Mouse (Mus musculus): ENCODE data around the gene Samhd1. TPM values are rescaled to one million over a fixed set of nuclear protein-coding genes. Genes with fewer than 3 reads are reported as not detected.

Gene Samhd1
- polyA plus RNA-seq, 1 experiment from 2014 or later = 32.7 TPM

DNA sequence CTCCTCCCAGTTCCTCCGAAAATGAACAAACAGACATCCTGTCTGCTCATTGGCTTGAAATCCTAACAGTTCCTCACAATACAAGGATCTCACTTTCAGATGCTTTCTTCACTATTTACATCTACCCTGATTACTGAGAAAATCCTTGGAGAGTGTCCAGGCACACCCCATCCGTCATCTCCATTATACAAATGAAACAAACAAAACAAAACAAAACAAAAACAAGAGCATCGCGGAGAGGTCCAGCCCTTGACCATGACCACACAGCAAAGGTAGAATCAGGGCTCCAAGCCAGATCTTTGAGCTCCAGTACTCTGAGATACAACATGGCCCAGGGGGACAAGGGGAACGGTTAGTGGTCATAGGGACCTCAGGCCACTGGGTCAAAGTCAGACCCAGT, 60.3 kb downstream of the Samhd1 start:
- H3K27ac ChIP-seq (ENCODE audit: low read depth, low read length) = no peak overlapping the region
- H3K4me3 ChIP-seq (ENCODE audit: low read length) = no peak overlapping the region
- H3K9me3 ChIP-seq (ENCODE audit: control insufficient read depth, low read length) = no peaks in the 10 kb centered on the region
- H3K27me3 ChIP-seq (ENCODE audit: control insufficient read depth, insufficient read depth, low read length) = no peaks in the 10 kb centered on the region
- H3K4me2 ChIP-seq (replicated peaks; ENCODE audit: low read depth, low read length) = no peak overlapping the region; the same call in 1 of the 2 replicates
- 64% methylated on average over 5 of the region's 5 CpGs for WGBS
- peaks cover 22% of the 10 kb centered on the region; the same call in 1 of the 2 replicates for H3K36me3 ChIP-seq (ENCODE audit: control insufficient read depth, insufficient read depth, low read length)
- no peak for ATAC-seq (ENCODE audit: low FRiP score, low TSS enrichment)
- H3K9ac ChIP-seq (ENCODE audit: low read depth, low read length) = no peak overlapping the region
- H3K4me1 ChIP-seq (ENCODE audit: control insufficient read depth, insufficient read depth, low read length) = peaks cover 62% of the 10 kb centered on the region

DNA sequence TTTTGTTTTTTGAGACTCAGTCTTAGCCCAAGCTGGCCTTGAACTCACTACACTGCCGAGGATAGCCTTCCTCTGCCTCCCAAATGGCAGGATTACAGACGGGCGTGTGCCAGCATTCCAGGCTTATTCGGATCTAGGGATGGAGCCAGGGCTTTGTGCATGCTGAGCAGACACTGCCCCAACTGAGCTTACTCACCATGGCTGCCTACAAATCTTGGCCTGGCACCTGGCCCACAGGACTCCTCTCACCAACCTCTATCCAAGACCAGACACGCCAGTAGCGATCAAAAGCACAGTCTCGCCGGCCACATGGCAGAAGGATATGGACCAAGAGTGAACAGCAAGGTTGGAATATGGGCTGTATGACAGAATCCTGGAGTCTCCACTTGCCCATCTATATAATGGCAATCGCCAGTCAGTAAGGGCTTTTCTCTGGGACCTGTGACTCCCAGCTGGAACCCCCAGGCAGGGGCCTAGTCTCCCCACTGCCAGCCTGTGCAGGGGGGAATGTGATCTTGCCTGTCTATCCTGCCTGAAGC, 60.8 kb downstream of the Samhd1 start:
- no peak for ATAC-seq (ENCODE audit: low FRiP score, low TSS enrichment)
- H3K4me3 ChIP-seq (ENCODE audit: low read length) = no peak overlapping the region
- H3K36me3 ChIP-seq (ENCODE audit: control insufficient read depth, insufficient read depth, low read length) = peaks cover 22% of the 10 kb centered on the region; the same call in 1 of the 2 replicates
- H3K4me2 ChIP-seq (replicated peaks; ENCODE audit: low read depth, low read length) = no peak overlapping the region
- H3K9me3 ChIP-seq (ENCODE audit: control insufficient read depth, low read length) = no peaks in the 10 kb centered on the region
- 87% methylated on average over 9 of the region's 9 CpGs for whole genome bisulfite sequencing
- H3K27me3 ChIP-seq (ENCODE audit: control insufficient read depth, insufficient read depth, low read length) = no peaks in the 10 kb centered on the region
- no peak overlapping the region for H3K9ac ChIP-seq (ENCODE audit: low read depth, low read length)
- no peak overlapping the region for H3K27ac ChIP-seq (ENCODE audit: low read depth, low read length)
- peaks cover 64% of the 10 kb centered on the region for H3K4me1 ChIP-seq (ENCODE audit: control insufficient read depth, insufficient read depth, low read length)

DNA sequence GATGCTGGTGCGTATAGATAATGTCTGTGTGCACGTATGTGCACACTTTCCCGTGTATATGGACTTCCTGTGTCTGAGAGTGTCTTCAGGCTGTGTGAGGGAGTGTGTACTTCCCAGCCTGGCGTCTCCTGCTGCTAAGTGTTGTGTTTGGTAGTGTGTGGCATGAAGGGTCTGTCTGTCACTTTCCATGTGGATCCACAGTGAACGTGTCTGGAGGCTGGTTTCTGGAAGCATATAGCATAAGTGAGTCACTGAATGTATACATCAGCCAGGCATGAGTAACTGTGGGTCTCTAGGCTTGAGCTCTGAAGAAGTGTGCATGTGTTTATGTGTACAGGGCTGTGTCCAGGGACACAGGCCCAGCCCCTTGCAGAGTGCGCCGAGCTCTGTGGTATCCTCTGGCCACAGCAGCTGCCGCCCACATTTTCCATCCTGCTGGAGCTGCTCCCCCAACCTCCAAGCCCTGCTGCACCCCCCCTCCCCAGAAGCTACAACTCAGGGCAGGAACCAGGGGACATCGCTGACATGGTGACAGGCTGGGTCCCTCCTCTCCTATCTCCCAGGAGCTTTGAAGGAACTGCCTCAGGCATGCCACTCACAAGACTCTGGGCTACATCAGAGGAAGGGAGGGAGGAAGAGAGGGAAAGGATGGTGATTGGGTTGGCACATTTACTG, 61.5 kb downstream of the Samhd1 start:
- no peaks in the 10 kb centered on the region for H3K27me3 ChIP-seq (ENCODE audit: control insufficient read depth, insufficient read depth, low read length)
- H3K27ac ChIP-seq (ENCODE audit: low read depth, low read length) = no peak overlapping the region
- 80% methylated on average over 9 of the region's 9 CpGs for WGBS
- H3K4me3 ChIP-seq (ENCODE audit: low read length) = no peak overlapping the region
- H3K9ac ChIP-seq (ENCODE audit: low read depth, low read length) = no peak overlapping the region
- no peak for ATAC-seq (ENCODE audit: low FRiP score, low TSS enrichment)
- no peak overlapping the region for H3K4me2 ChIP-seq (replicated peaks; ENCODE audit: low read depth, low read length)
- no peaks in the 10 kb centered on the region for H3K9me3 ChIP-seq (ENCODE audit: control insufficient read depth, low read length)
- H3K4me1 ChIP-seq (ENCODE audit: control insufficient read depth, insufficient read depth, low read length) = peaks cover 71% of the 10 kb centered on the region
- peaks cover 22% of the 10 kb centered on the region; the same call in 1 of the 2 replicates for H3K36me3 ChIP-seq (ENCODE audit: control insufficient read depth, insufficient read depth, low read length)

DNA sequence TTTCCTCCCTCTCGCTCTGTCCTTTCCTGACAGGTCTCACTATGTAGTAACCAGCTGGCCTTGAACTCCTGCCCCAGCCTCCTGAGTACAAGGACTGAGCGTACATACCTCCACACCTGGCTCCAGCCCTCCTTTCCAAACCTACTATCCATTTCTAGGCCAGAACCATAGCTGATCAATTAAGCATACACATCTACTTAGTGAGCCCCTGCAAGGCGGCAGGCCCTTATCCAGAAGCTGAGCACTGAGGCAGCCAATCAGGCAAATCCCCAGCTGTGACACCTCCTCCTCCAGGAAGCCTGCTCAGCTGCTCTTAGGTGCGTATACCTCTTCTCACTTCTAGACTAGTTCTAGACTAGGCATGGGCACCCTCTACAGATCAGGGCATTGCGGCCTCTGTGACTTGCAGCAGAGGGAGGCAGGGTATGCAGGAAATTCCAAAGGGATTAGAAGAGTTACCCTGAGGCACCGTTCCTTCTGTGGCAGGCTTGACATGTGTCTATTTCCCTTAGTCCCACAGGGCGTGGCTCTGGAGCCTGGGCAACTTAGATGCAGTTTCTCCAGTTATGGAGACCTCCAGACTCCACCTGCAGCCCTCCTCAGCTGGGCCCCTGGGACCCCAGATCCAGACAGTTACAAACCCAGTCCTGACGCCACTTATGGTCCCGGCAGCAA, 62.6 kb downstream of the Samhd1 start:
- ATAC-seq (ENCODE audit: low FRiP score, low TSS enrichment) = no peak
- H3K36me3 ChIP-seq (ENCODE audit: control insufficient read depth, insufficient read depth, low read length) = peaks cover 22% of the 10 kb centered on the region; the same call in 1 of the 2 replicates
- no peaks in the 10 kb centered on the region for H3K27me3 ChIP-seq (ENCODE audit: control insufficient read depth, insufficient read depth, low read length)
- peaks cover 71% of the 10 kb centered on the region for H3K4me1 ChIP-seq (ENCODE audit: control insufficient read depth, insufficient read depth, low read length)
- 77% methylated on average over 9 of the region's 9 CpGs for WGBS
- no peak overlapping the region for H3K27ac ChIP-seq (ENCODE audit: low read depth, low read length)
- H3K9ac ChIP-seq (ENCODE audit: low read depth, low read length) = no peak overlapping the region
- no peaks in the 10 kb centered on the region for H3K9me3 ChIP-seq (ENCODE audit: control insufficient read depth, low read length)
- no peak overlapping the region for H3K4me2 ChIP-seq (replicated peaks; ENCODE audit: low read depth, low read length)
- no peak overlapping the region for H3K4me3 ChIP-seq (ENCODE audit: low read length)

DNA sequence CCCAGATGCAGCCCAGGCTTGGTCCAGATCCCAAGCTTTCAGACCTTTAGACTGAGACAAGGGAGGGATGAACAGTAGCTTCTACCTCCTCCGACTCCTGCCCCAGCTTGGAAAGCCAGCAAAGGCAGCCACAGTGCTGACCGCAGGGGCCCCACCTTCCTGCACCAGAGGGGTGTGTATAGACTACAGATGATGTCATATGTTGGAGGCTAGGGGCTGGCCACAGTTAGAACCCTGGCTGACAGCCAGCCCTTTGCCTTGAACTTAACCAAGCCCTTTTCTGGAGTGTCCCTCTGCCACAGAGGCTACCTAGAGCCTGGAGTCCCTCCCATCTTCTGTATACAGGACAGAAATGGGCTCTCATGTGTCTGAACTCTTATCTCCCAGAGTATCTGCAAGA, 63.5 kb downstream of the Samhd1 start:
- Histone ChIP-seq H3K4me3 (ENCODE audit: low read length) (no peak overlapping the region), H3K4me1 (ENCODE audit: control insufficient read depth, insufficient read depth, low read length) (peaks cover 66% of the 10 kb centered on the region), H3K9me3 (ENCODE audit: control insufficient read depth, low read length) (no peaks in the 10 kb centered on the region), H3K27me3 (ENCODE audit: control insufficient read depth, insufficient read depth, low read length) (no peaks in the 10 kb centered on the region), H3K9ac (ENCODE audit: low read depth, low read length) (no peak overlapping the region; the same call in 1 of the 2 replicates), H3K27ac (ENCODE audit: low read depth, low read length) (0 out of 2 replicates have a peak overlapping the region, but pooled peaks have one; percentile 18), H3K4me2 (replicated peaks; ENCODE audit: low read depth, low read length) (no peak overlapping the region; the same call in 1 of the 2 replicates), H3K36me3 (ENCODE audit: control insufficient read depth, insufficient read depth, low read length) (peaks cover 20% of the 10 kb centered on the region; the same call in 1 of the 2 replicates)
- ATAC-seq (ENCODE audit: low FRiP score, low TSS enrichment) = peak; percentile 40
- WGBS = 65% methylated on average over 2 of the region's 2 CpGs

DNA sequence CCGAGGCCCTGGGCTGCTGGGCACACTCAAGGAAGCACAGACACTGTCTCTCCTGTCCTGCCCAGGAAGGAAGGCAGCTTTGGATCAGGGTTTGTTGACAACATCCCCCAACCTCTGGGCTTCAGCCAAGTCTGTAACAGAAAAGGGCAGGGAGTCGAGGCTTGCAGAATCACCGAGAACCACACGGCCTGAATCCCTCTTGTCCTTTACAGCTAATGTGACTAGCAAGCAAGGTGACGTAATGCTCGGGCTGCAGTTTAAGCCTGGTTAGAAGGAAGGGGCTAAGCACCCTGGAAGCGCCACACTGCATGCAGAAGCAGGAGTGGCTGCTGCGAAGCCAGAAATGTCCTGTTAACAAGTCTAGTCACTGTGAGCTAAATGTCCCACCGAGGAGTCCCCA, 64.7 kb downstream of the Samhd1 start:
- no peak overlapping the region for H3K4me2 ChIP-seq (replicated peaks; ENCODE audit: low read depth, low read length)
- whole genome bisulfite sequencing = 52% methylated on average over 9 of the region's 9 CpGs

DNA sequence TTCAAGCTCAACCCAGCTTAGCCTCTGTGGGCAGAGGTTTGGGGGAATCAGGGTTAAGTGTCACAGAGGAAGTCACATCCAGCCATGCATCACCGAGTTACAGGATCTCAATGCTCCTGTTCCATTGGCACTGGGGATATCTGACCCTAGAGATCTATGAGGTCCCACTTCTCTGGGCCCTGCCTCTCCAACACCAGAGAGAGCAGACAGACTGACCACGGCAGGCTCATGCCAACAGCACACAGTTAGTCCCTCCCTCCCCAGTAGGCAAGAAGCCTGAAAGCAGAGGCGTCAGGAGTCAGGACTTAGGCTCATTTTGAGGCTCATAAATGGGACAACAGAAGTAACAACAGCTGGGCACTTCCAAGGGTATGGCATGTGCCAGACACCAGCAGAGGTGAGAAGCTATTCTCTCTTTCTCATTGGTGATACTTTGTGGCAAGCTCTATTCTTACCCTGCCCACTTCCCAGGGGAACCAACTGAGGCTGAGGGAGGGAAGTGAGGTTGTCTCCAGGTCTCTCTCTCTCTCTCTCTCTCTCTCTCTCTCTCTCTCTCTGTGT, 65.2 kb downstream of the Samhd1 start:
- Histone ChIP-seq H3K9me3 (ENCODE audit: control insufficient read depth, low read length) (no peaks in the 10 kb centered on the region), H3K4me1 (ENCODE audit: control insufficient read depth, insufficient read depth, low read length) (peaks cover 62% of the 10 kb centered on the region), H3K27ac (ENCODE audit: low read depth, low read length) (peak overlapping the region; percentile 45; the same call in 1 of the 2 replicates), H3K4me2 (replicated peaks; ENCODE audit: low read depth, low read length) (no peak overlapping the region), H3K27me3 (ENCODE audit: control insufficient read depth, insufficient read depth, low read length) (no peaks in the 10 kb centered on the region), H3K4me3 (ENCODE audit: low read length) (no peak overlapping the region), H3K9ac (ENCODE audit: low read depth, low read length) (peak overlapping the region; percentile 5; the same call in 1 of the 2 replicates), H3K36me3 (ENCODE audit: control insufficient read depth, insufficient read depth, low read length) (peaks cover 13% of the 10 kb centered on the region; the same call in 1 of the 2 replicates)
- WGBS = 22% methylated on average over 3 of the region's 3 CpGs
- ATAC-seq (ENCODE audit: low FRiP score, low TSS enrichment) = no peak

More for the DNA sequence above, 64.7 kb downstream of the Samhd1 start:
- Histone ChIP-seq H3K4me1 (ENCODE audit: control insufficient read depth, insufficient read depth, low read length) (peaks cover 62% of the 10 kb centered on the region), H3K9me3 (ENCODE audit: control insufficient read depth, low read length) (no peaks in the 10 kb centered on the region), H3K27ac (ENCODE audit: low read depth, low read length) (peak overlapping the region; percentile 51; the same call in 1 of the 2 replicates), H3K27me3 (ENCODE audit: control insufficient read depth, insufficient read depth, low read length) (no peaks in the 10 kb centered on the region), H3K9ac (ENCODE audit: low read depth, low read length) (no peak overlapping the region; the same call in 1 of the 2 replicates), H3K4me3 (ENCODE audit: low read length) (no peak overlapping the region), H3K36me3 (ENCODE audit: control insufficient read depth, insufficient read depth, low read length) (peaks cover 13% of the 10 kb centered on the region; the same call in 1 of the 2 replicates)
- ATAC-seq (ENCODE audit: low FRiP score, low TSS enrichment) = 0 out of 2 replicates have a peak, but pooled peaks have one; percentile 18

DNA sequence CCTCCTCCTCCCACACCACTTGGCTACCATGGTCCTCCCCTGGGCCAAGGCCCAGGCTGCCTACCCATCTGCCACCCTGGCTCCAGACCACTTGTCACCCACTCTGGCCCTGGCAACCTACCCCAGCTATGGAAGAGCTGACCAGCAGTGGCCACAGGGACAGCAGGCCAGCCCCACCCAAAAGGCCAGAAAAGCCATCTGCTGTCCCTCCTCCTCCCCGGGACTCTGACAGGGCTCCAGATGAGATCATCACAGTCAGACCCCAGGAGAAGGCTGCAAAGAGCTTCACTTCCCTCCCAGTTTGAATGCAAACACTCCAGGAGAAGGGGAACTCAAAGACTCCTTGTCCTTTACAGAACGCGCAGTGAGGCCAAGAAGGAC, 65.7 kb downstream of the Samhd1 start:
- 48% methylated on average over 3 of the region's 3 CpGs for WGBS

More for the DNA sequence above, 65.7 kb downstream of the Samhd1 start:
- no peak overlapping the region; the same call in 1 of the 2 replicates for H3K9ac ChIP-seq (ENCODE audit: low read depth, low read length)
- peaks cover 13% of the 10 kb centered on the region; the same call in 1 of the 2 replicates for H3K36me3 ChIP-seq (ENCODE audit: control insufficient read depth, insufficient read depth, low read length)
- peaks cover 62% of the 10 kb centered on the region for H3K4me1 ChIP-seq (ENCODE audit: control insufficient read depth, insufficient read depth, low read length)
- no peak overlapping the region for H3K4me2 ChIP-seq (replicated peaks; ENCODE audit: low read depth, low read length)
- H3K4me3 ChIP-seq (ENCODE audit: low read length) = no peak overlapping the region
- peak overlapping the region; percentile 45; the same call in 1 of the 2 replicates for H3K27ac ChIP-seq (ENCODE audit: low read depth, low read length)
- H3K9me3 ChIP-seq (ENCODE audit: control insufficient read depth, low read length) = no peaks in the 10 kb centered on the region
- ATAC-seq (ENCODE audit: low FRiP score, low TSS enrichment) = no peak
- H3K27me3 ChIP-seq (ENCODE audit: control insufficient read depth, insufficient read depth, low read length) = no peaks in the 10 kb centered on the region

Measured in kidney, embryonic 14.5 days (tissue).